Mouse (Mus musculus) G1E (cell line): ENCODE data around the gene Spns2. TPM values are rescaled to one million over a fixed set of nuclear protein-coding genes. Genes with fewer than 3 reads are reported as not detected.

Experiments used
- ATAC-seq: 2 replicates; pipeline ENCODE4 v1.8.0; 2016; ENCODE audit warnings: mild to moderate bottlenecking; ENCODE audit not compliant: insufficient number of reproducible peaks, poor library complexity, low FRiP score, severe bottlenecking; ENCODE audit errors: extremely low read depth
- DNase-seq: peaks from one replicate; pipeline ENCODE4 v3.0.0; 2012; ENCODE audit warnings: low spot score
- H3K27me3 ChIP-seq: 2 replicates; pipeline ENCODE4 v1.6.1; 2012; ENCODE audit warnings: mild to moderate bottlenecking, low read length, inconsistent platforms; ENCODE audit not compliant: insufficient read depth
- H3K36me3 ChIP-seq: replicated peaks from 2 replicates; pipeline ENCODE3; 2012; ENCODE audit warnings: mild to moderate bottlenecking, inconsistent platforms
- H3K4me1 ChIP-seq: 2 replicates; pipeline ENCODE4 v1.6.1; 2012; ENCODE audit warnings: low read depth, low read length, inconsistent platforms, mixed read lengths; ENCODE audit not compliant: insufficient read depth
- H3K4me3 ChIP-seq: 2 replicates; pipeline ENCODE4 v1.5.1; 2012; ENCODE audit warnings: low read depth, mild to moderate bottlenecking, inconsistent platforms, low read length, moderate library complexity, mixed read lengths
- H3K9me3 ChIP-seq: replicated peaks from 2 replicates; pipeline ENCODE4 v1.6.1; 2012; ENCODE audit warnings: inconsistent platforms
- CTCF ChIP-seq: IDR thresholded peaks from 2 replicates; pipeline ENCODE4 v1.5.1; 2012; ENCODE audit warnings: low read depth, low read length, inconsistent platforms, mixed read lengths
- GATA1 ChIP-seq: IDR thresholded peaks from 2 replicates; pipeline ENCODE4 v1.6.1; 2012; ENCODE audit warnings: borderline replicate concordance, low read length, inconsistent platforms, mixed read lengths
- GATA2 ChIP-seq: IDR thresholded peaks from 2 replicates; pipeline ENCODE4 v1.6.1; 2012; ENCODE audit warnings: low read depth, low read length, inconsistent platforms, borderline replicate concordance
- POLR2AphosphoS5 ChIP-seq: IDR thresholded peaks from 2 replicates; pipeline ENCODE4 v1.6.1; 2012; ENCODE audit warnings: low read depth, low read length, inconsistent platforms; ENCODE audit not compliant: insufficient replicate concordance
- TAL1 ChIP-seq: conservative IDR thresholded peaks from 2 replicates; pipeline ENCODE4 v1.6.1; 2012; ENCODE audit warnings: low read depth, low read length, inconsistent platforms, mixed read lengths
- polyA plus RNA-seq: library from polyadenylated mRNA; stranded (reverse); fragments of >175 nt; gene quantifications from 2 replicates; pipeline ENCODE4 v1.2.3, GENCODE M21; 2012
- total RNA-seq, 2 experiments: library from RNA; stranded (forward) in 1 of 2; stranded (reverse) in 1 of 2; fragments of 200-1000 nt in 1 of 2; fragments of >200 nt in 1 of 2; fragmentation: Nextera tagmentation in 1 of 2; gene quantifications; 2 replicates each; pipeline ENCODE4 v1.2.3; 2014 to 2017

Spns2 gene
- total and polyA plus RNA-seq, 3 experiments: 29.3 to 129 (median 113) TPM

GRCm38 (mm10) chr11:72419006-72419405 is 70.7 kb downstream of the Spns2 start:
- H3K9me3 ChIP-seq: no peaks in the 10 kb centered on the region
- H3K36me3 ChIP-seq: no peaks in the 10 kb centered on the region
- H3K27me3 ChIP-seq: peaks cover 34% of the 10 kb centered on the region
- ATAC-seq (no peak), DNase-seq (no peak)
- TF ChIP-seq GATA2 (no peak), CTCF (no peak), TAL1 (no peak), GATA1 (no peak), POLR2AphosphoS5 (no peak)
- H3K4me1 ChIP-seq: peaks cover 28% of the 10 kb centered on the region
- H3K4me3 ChIP-seq: no peak overlapping the region

- H3K9me3 ChIP-seq: no peaks in the 10 kb centered on the region
- peaks cover 34% of the 10 kb centered on the region for H3K4me1 ChIP-seq
- H3K27me3 ChIP-seq: peaks cover 41% of the 10 kb centered on the region
- TF ChIP-seq GATA2 (no peak), GATA1 (no peak), POLR2AphosphoS5 (no peak), CTCF (no peak), TAL1 (no peak)
- H3K4me3 ChIP-seq: no peak overlapping the region
- H3K36me3 ChIP-seq: no peaks in the 10 kb centered on the region
- no peak for ATAC-seq
- no peak for DNase-seq
Measured at GRCm38 (mm10) chr11:72418227-72418626, 71.5 kb downstream of the Spns2 start.

- ATAC-seq (no peak), DNase-seq (no peak)
- H3K36me3 ChIP-seq: no peaks in the 10 kb centered on the region
- H3K9me3 ChIP-seq: no peaks in the 10 kb centered on the region
- H3K4me1 ChIP-seq: peaks cover 34% of the 10 kb centered on the region
- TF ChIP-seq GATA1 (no peak), CTCF (no peak), POLR2AphosphoS5 (no peak), TAL1 (no peak)
- no peak overlapping the region for H3K4me3 ChIP-seq
- H3K27me3 ChIP-seq: peaks cover 44% of the 10 kb centered on the region
Measured at GRCm38 (mm10) chr11:72417376-72417775, 72.3 kb downstream of the Spns2 start.

- TF ChIP-seq GATA2: no peak
- no peak for TF ChIP-seq POLR2AphosphoS5
- no peak for TF ChIP-seq CTCF
- no peak for TF ChIP-seq TAL1
- no peak for TF ChIP-seq GATA1
- no peaks in the 10 kb centered on the region for H3K9me3 ChIP-seq
- no peaks in the 10 kb centered on the region for H3K36me3 ChIP-seq
- ATAC-seq (no peak), DNase-seq (no peak)
- H3K4me3 ChIP-seq: no peak overlapping the region
- H3K27me3 ChIP-seq: peaks cover 51% of the 10 kb centered on the region
- peaks cover 33% of the 10 kb centered on the region for H3K4me1 ChIP-seq
Measured at GRCm38 (mm10) chr11:72416666-72417065, 73.0 kb downstream of the Spns2 start.

GRCm38 (mm10) chr11:72415155-72415554 is 74.5 kb downstream of the Spns2 start:
- Histone ChIP-seq H3K36me3 (no peaks in the 10 kb centered on the region), H3K27me3 (peaks cover 62% of the 10 kb centered on the region), H3K9me3 (peaks cover 5% of the 10 kb centered on the region), H3K4me1 (peaks cover 29% of the 10 kb centered on the region), H3K4me3 (no peak overlapping the region)
- ATAC-seq (no peak), DNase-seq (no peak)
- TF ChIP-seq CTCF: no peak
- TF ChIP-seq GATA1: no peak
- TF ChIP-seq TAL1: no peak; the same call in 1 of the 2 replicates
- no peak for TF ChIP-seq GATA2

- H3K4me1 ChIP-seq: peaks cover 26% of the 10 kb centered on the region
Measured at GRCm38 (mm10) chr11:72413601-72414190, 76.0 kb downstream of the Spns2 start.

GRCm38 (mm10) chr11:72413016-72413415 is 76.7 kb downstream of the Spns2 start:
- H3K4me1 ChIP-seq: peaks cover 26% of the 10 kb centered on the region
- DNase-seq (no peak), ATAC-seq (no peak)
- H3K9me3 ChIP-seq: peaks cover 5% of the 10 kb centered on the region
- TF ChIP-seq POLR2AphosphoS5 (no peak), GATA2 (no peak), TAL1 (no peak), CTCF (no peak), GATA1 (no peak)
- H3K4me3 ChIP-seq: no peak overlapping the region
- peaks cover 64% of the 10 kb centered on the region for H3K27me3 ChIP-seq
- H3K36me3 ChIP-seq: no peaks in the 10 kb centered on the region

More at GRCm38 (mm10) chr11:72413601-72414190, 76.0 kb downstream of the Spns2 start:
- Histone ChIP-seq H3K4me3 (no peak overlapping the region), H3K27me3 (peaks cover 67% of the 10 kb centered on the region), H3K9me3 (peaks cover 5% of the 10 kb centered on the region), H3K36me3 (no peaks in the 10 kb centered on the region)
- ATAC-seq (no peak), DNase-seq (no peak)
- TF ChIP-seq CTCF: no peak
- TF ChIP-seq GATA2: no peak
- no peak for TF ChIP-seq TAL1
- TF ChIP-seq GATA1: no peak
- TF ChIP-seq POLR2AphosphoS5: no peak
